Mouse (Mus musculus) heart, postnatal 14 days (tissue): ENCODE results near the gene Gm20517. TPM values are rescaled to one million over a fixed set of nuclear protein-coding genes. Genes with fewer than 3 reads are reported as not detected.
"Not testable (repeated sequence)": the region's sequence is repeated elsewhere in the genome, so short reads cannot be mapped to it uniquely, and the experiment has no call there.

Experiments used
- DNase-seq, 2 experiments: peaks; one replicate each; pipeline ENCODE4 v3.0.0; 2021 to 2022
- intact Hi-C: fragments of 180-260 bp; cut with DNase I; formaldehyde crosslinking; loops from one replicate; pipeline ENCODE4 v1.15.1; 2025
- total RNA-seq, 2 experiments: library from RNA; stranded (reverse); gene quantifications; 2 replicates each; pipeline ENCODE4 v1.2.3; 2021

Gene Gm20517
- total RNA-seq, 2 experiments from 2014 or later: 1.9 to 2.5 TPM

- intact Hi-C loops: loop anchor here (2.0 kb wide), 2 partner anchors 13 to 73 kb away; no protein-coding TSS in a partner anchor
- DNase-seq: peak; percentile 71
These were observed 15.9 kb upstream of the Gm20517 start for GRCm38 (mm10) chr17:47595248-47596161.

- peak; percentile 19 to 22 for DNase-seq
- intact Hi-C loops: no loop called here
These were observed 15.1 kb upstream of the Gm20517 start for GRCm38 (mm10) chr17:47596162-47596838.

- peak; percentile 10 to 15 for DNase-seq
- intact Hi-C loops: no loop called here
These were observed 14.6 kb upstream of the Gm20517 start for GRCm38 (mm10) chr17:47596839-47597164.

- intact Hi-C loops: no loop called here
- peak; percentile 11 to 19 for DNase-seq
These were observed 14.1 kb upstream of the Gm20517 start for GRCm38 (mm10) chr17:47597261-47597660.

GRCm38 (mm10) chr17:47597838-47598579 lies 13.4 kb upstream of the Gm20517 start:
- peak; percentile 36 to 59 for DNase-seq
- intact Hi-C loops: no loop called here

- DNase-seq, intact Hi-C loops: not testable (repeated sequence)
These were observed 12.6 kb upstream of the Gm20517 start for GRCm38 (mm10) chr17:47598580-47599304.

- intact Hi-C loops: loop anchor here (10.0 kb wide), 1 partner anchor 195 kb away; the partner anchor contains the start of gene Guca1a
These were observed 11.7 kb upstream of the Gm20517 start for GRCm38 (mm10) chr17:47599511-47600297.

GRCm38 (mm10) chr17:47600601-47601388 lies 10.6 kb upstream of the Gm20517 start:
- no peak for DNase-seq
- intact Hi-C loops: loop anchor here (10.0 kb wide), 1 partner anchor 196 kb away; the partner anchor contains the start of gene Guca1a

More at GRCm38 (mm10) chr17:47599511-47600297, 11.7 kb upstream of the Gm20517 start:
- DNase-seq: peak; percentile 23 to 29

- no peak for DNase-seq
- intact Hi-C loops: loop anchor here (10.0 kb wide), 1 partner anchor 197 kb away; the partner anchor contains the start of gene Guca1a
These were observed 10.0 kb upstream of the Gm20517 start for GRCm38 (mm10) chr17:47601389-47601755.

GRCm38 (mm10) chr17:47602289-47602688 lies 9.1 kb upstream of the Gm20517 start:
- intact Hi-C loops: loop anchor here (10.0 kb wide), 1 partner anchor 197 kb away; the partner anchor contains the start of gene Guca1a
- no peak for DNase-seq

- intact Hi-C loops: loop anchor here (10.0 kb wide), 1 partner anchor 201 kb away; the partner anchor contains the start of gene Guca1a
These were observed 5.2 kb upstream of the Gm20517 start for GRCm38 (mm10) chr17:47606220-47606619.

GRCm38 (mm10) chr17:47609182-47609581 lies 2.2 kb upstream of the Gm20517 start:
- no peak for DNase-seq
- intact Hi-C loops: loop anchor here (2.0 to 10.0 kb wide), 2 partner anchors 14 to 204 kb away; partner anchors contain the start of gene Guca1a

More at GRCm38 (mm10) chr17:47606220-47606619, 5.2 kb upstream of the Gm20517 start:
- DNase-seq: peak in 1 of 2 experiments; percentile 36

- intact Hi-C loops: no loop called here
- DNase-seq: no peak
These were observed 233 bp downstream of the Gm20517 start for GRCm38 (mm10) chr17:47611661-47611982.

- intact Hi-C loops: loop anchor here (1.0 kb wide), 1 partner anchor 60 kb away; no protein-coding TSS in a partner anchor
- DNase-seq: peak; percentile 35 to 53
These were observed 2.6 kb downstream of the Gm20517 start for GRCm38 (mm10) chr17:47614018-47614417.

- no peak for DNase-seq
- intact Hi-C loops: no loop called here
These were observed 4.7 kb downstream of the Gm20517 start for GRCm38 (mm10) chr17:47616119-47616518.

GRCm38 (mm10) chr17:47616652-47617051 lies 5.3 kb downstream of the Gm20517 start:
- intact Hi-C loops: no loop called here
- DNase-seq: no peak

GRCm38 (mm10) chr17:47617605-47618307 lies 6.4 kb downstream of the Gm20517 start:
- DNase-seq: no peak
- intact Hi-C loops: no loop called here
